Mouse (Mus musculus) erythroblast, embryonic 14.5 days (primary cell): ENCODE data around the gene Gm10945.

Experiments
- GATA1 ChIP-seq: IDR thresholded peaks from 2 replicates; pipeline ENCODE4 v1.6.1; 2012; ENCODE audit warnings: low read length, inconsistent platforms, mixed read lengths
- TAL1 ChIP-seq: IDR thresholded peaks from 3 replicates; pipeline ENCODE4 v1.6.1; 2012; ENCODE audit warnings: low read length, inconsistent platforms, mixed read lengths

DNA sequence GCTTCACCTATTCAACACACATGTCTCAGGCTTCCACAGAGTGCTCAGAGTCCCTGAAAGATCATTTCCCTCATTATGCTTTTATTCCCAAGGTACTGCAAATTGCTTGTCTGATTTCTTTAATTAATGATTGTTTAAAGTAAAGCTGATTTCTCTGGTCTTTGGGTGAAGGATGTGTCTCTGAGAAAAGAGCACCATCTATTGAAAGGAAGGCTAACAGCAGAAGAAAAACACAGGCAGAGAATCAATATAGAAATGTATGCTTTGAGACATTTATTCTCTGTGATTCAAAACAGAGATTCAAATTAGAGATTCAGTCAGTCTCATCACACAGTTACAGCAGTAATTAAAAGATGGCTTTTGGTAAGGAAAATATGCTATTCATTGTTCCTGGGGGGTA is 28.7 kb upstream of the Gm10945 start:
- TF ChIP-seq GATA1 (no peak), TAL1 (no peak)
